9 mouse cellular contexts compared by ENCODE assay signal in the genomic region with DNA sequence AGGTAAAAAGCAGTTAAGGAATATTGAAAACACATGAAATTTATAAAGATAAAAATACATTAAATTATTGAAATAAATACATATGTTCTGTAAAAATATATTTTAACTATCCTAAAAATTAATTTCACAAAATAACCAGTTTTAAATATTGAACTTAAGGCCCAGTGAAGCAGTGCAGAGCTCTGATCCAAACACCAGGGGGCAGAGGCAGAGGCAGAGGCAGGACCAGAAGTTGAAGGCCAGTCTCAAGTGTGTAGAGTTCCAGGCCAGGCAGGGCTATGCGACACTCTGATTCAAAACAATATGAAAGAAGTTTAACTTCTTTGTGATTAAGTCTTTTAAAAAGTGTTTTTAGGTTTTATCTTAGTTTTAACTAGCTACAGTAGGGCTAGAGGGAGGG.
A peak's percentile ranks its signal among the peaks of the same experiment; 100 is the strongest.
DNase-seq lines count a peak whose midpoint lies in the region; ATAC-seq and TF ChIP-seq lines count a peak whose summit lies in the region.
"Had no signal": no experiment of that assay in that cellular context is flagged by ENCODE, and none has a peak within 500 bp of the region (broad histone marks: within the 10 kb centered on the region; RNA-seq: fewer than 3 reads in every experiment).

No protein-coding gene starts in this region.

- H3K27ac ChIP-seq in embryonic facial prominence, embryonic 11.5 days (replicated peaks; ENCODE audit: low read depth, low read length), result no peak overlapping the region
- H3K27ac ChIP-seq in embryonic facial prominence, embryonic 10.5 days (replicated peaks), result no peak overlapping the region
- H3K27ac ChIP-seq in testis, adult 2 months (ENCODE audit: control insufficient read depth, insufficient read depth, low read depth, low read length), result no peak overlapping the region
- no peak overlapping the region for H3K27ac ChIP-seq in stomach, postnatal 0 days (replicated peaks)

- 97% methylated on average over 1 of the region's 1 CpGs for WGBS in embryonic facial prominence, embryonic 11.5 days
- WGBS in embryonic facial prominence, embryonic 10.5 days, result 95% methylated on average over 1 of the region's 1 CpGs
- 94% methylated on average over 1 of the region's 1 CpGs for WGBS in stomach, postnatal 0 days

- ATAC-seq in embryonic facial prominence, embryonic 11.5 days (replicated peaks; ENCODE audit: insufficient number of reproducible peaks, low FRiP score, low TSS enrichment, low read depth), result no peak
- peak; percentile 95 for ATAC-seq in erythroid progenitor cell, adult 5-6 weeks (replicated peaks; ENCODE audit: low FRiP score, poor library complexity, severe bottlenecking)
- ATAC-seq in stomach, postnatal 0 days (ENCODE audit: low FRiP score, low TSS enrichment), result no peak

- no peak overlapping the region for H3K9ac ChIP-seq in embryonic facial prominence, embryonic 11.5 days (replicated peaks; ENCODE audit: low read length)
- H3K9ac ChIP-seq in stomach, postnatal 0 days (ENCODE audit: low read length), result no peak overlapping the region

- H3K27me3 ChIP-seq in embryonic facial prominence, embryonic 11.5 days (ENCODE audit: control insufficient read depth, insufficient read depth, low read length), result no peaks in the 10 kb centered on the region
- H3K27me3 ChIP-seq in embryonic facial prominence, embryonic 10.5 days (replicated peaks; ENCODE audit: low read depth, poor library complexity, severe bottlenecking), result no peaks in the 10 kb centered on the region
- H3K27me3 ChIP-seq in testis, adult 2 months (ENCODE audit: control insufficient read depth, insufficient read depth, low read length), result no peaks in the 10 kb centered on the region
- no peaks in the 10 kb centered on the region for H3K27me3 ChIP-seq in stomach, postnatal 0 days (ENCODE audit: control insufficient read depth, insufficient read depth, low read length)

- peaks cover 2% of the 10 kb centered on the region; the same call in 1 of the 2 replicates for H3K36me3 ChIP-seq in embryonic facial prominence, embryonic 11.5 days (replicated peaks; ENCODE audit: control insufficient read depth, insufficient read depth, low read depth, low read length)
- H3K36me3 ChIP-seq in embryonic facial prominence, embryonic 10.5 days (replicated peaks), result peaks cover 72% of the 10 kb centered on the region
- peaks cover 1% of the 10 kb centered on the region; the same call in 1 of the 2 replicates for H3K36me3 ChIP-seq in testis, adult 2 months (ENCODE audit: control insufficient read depth, insufficient read depth, low read length)
- no peaks in the 10 kb centered on the region for H3K36me3 ChIP-seq in stomach, postnatal 0 days (ENCODE audit: control insufficient read depth, insufficient read depth, low read length)

- no peak for TF ChIP-seq EP300 in stomach, postnatal 0 days (optimal IDR thresholded peaks at IDR 0.05)

- DNase-seq in embryonic facial prominence, embryonic 11.5 days (ENCODE audit: low spot score), result peak; percentile 4
- no peak for DNase-seq in embryonic facial prominence, embryonic 10.5 days (ENCODE audit: low spot score)
- DNase-seq in testis, postnatal 14 days (ENCODE audit: low spot score), result no peak
- no peak for DNase-seq in stomach, postnatal 0 days (ENCODE audit: low spot score)
- no peak for DNase-seq in cerebellum, adult 9-11 months
- no peak for DNase-seq in kidney, postnatal 14 days
- DNase-seq: right cerebral cortex, adult 18-20 months had no signal

- no peak overlapping the region for H3K4me2 ChIP-seq in embryonic facial prominence, embryonic 11.5 days (ENCODE audit: low read depth, low read length)
- H3K4me2 ChIP-seq in stomach, postnatal 0 days (replicated peaks; ENCODE audit: low read depth), result no peak overlapping the region

- H3K9me3 ChIP-seq in embryonic facial prominence, embryonic 11.5 days (replicated peaks; ENCODE audit: control insufficient read depth, low read length), result no peaks in the 10 kb centered on the region
- no peaks in the 10 kb centered on the region for H3K9me3 ChIP-seq in embryonic facial prominence, embryonic 10.5 days
- no peaks in the 10 kb centered on the region for H3K9me3 ChIP-seq in stomach, postnatal 0 days (ENCODE audit: control insufficient read depth, low read length)

- TF ChIP-seq CTCF in testis, adult 2 months (IDR thresholded peaks at IDR 0.05; ENCODE audit: control insufficient read depth, insufficient read depth, insufficient replicate concordance, low read depth, low read length), result peak; percentile 4; the same call in 1 of the 2 replicates
- peak; percentile 63 for TF ChIP-seq CTCF in stomach, postnatal 0 days (IDR thresholded peaks at IDR 0.05; ENCODE audit: low read depth)

- no peaks in the 10 kb centered on the region for H3K4me1 ChIP-seq in embryonic facial prominence, embryonic 11.5 days (ENCODE audit: control insufficient read depth, insufficient read depth, low read length)
- no peaks in the 10 kb centered on the region for H3K4me1 ChIP-seq in embryonic facial prominence, embryonic 10.5 days
- H3K4me1 ChIP-seq in testis, adult 2 months (ENCODE audit: control insufficient read depth, insufficient read depth, low read length), result no peaks in the 10 kb centered on the region
- H3K4me1 ChIP-seq in stomach, postnatal 0 days (replicated peaks; ENCODE audit: control insufficient read depth, insufficient read depth), result no peaks in the 10 kb centered on the region

- no peak overlapping the region for H3K4me3 ChIP-seq in embryonic facial prominence, embryonic 11.5 days (ENCODE audit: low read depth, low read length)
- no peak overlapping the region for H3K4me3 ChIP-seq in embryonic facial prominence, embryonic 10.5 days
- no peak overlapping the region for H3K4me3 ChIP-seq in testis, adult 2 months (ENCODE audit: control insufficient read depth, low read depth, low read length)
- no peak overlapping the region for H3K4me3 ChIP-seq in stomach, postnatal 0 days (ENCODE audit: low read depth, low read length)

- TF ChIP-seq POLR2A in testis, adult 2 months (IDR thresholded peaks at IDR 0.05; ENCODE audit: control insufficient read depth, low read depth, low read length), result no peak
